Mouse (Mus musculus): ENCODE measurements around the gene Prrxl1. TPM values are rescaled to one million over a fixed set of nuclear protein-coding genes. Genes with fewer than 3 reads are reported as not detected.
A peak's percentile ranks its signal among the peaks of the same experiment; 100 is the strongest.

Prrxl1 gene
- total RNA-seq (2021), result not detected

DNA sequence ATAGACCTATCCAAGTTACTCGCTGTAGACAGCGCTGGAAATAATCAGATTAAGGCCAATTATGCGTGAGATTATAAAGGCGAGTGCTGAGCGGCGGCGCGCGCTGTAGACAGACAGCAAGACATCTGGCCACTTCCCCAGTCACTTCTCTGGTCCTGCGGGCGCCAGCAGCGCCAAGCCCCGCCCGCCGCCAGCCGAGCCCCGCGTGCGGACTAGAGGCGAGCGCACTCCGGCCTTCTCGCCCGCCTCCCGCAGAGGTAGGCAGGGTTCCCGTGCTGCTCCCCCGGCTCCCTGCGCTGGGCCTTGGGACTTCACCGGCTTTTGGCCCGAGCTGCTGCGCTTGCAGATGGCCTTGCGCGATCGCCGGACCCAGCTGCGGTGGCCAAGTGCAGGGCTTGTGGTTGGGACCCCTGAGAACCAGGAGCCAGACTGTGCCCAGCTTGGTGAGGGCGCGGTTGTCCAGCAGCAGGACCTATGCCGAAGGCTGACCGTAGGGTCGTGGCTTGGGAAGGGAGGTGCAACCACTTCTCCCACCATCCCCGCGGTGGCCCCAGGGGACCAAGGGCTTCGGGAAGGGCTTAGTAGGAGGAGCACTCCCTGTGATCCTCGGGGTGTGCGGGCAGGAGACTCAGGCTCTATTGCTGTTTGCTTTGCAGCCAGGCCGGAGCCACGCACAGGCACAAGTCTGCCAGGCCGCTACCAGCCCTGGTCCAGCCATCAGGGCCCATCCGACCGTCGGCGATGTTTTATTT, at the start of gene Prrxl1:
Gene Prrxl1 (plus strand): TSS at position 118 of the 752 bp plus-strand sequence.
- peak; percentile 10 to 11 for DNase-seq
- intact Hi-C loops (cut with DNase I), result loop anchor here (10.0 kb wide), 1 partner anchor 605 kb away; no protein-coding TSS in a partner anchor

DNA sequence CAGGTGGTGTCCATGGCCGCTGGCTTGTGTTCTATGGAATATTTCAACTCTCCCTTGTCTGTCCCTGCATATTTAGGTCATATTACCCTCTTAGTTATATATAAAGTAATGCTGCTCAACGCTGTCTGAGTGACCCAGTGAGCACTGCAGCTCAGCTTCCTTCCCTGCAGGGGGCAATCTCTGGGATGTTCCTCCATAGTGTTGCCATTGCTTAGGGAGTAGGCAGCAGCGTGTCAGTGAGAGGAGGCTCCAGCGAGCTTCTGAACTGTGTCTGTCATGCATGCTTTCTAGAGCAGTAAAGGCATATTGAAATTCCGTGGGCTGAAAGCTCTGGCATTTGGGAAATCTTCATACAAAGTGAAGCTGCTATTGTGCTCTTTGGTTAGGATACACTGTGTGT, 47.4 kb upstream of the Prrxl1 start:
- intact Hi-C loops (cut with DNase I), result no loop called here
- DNase-seq, result no peak

DNA sequence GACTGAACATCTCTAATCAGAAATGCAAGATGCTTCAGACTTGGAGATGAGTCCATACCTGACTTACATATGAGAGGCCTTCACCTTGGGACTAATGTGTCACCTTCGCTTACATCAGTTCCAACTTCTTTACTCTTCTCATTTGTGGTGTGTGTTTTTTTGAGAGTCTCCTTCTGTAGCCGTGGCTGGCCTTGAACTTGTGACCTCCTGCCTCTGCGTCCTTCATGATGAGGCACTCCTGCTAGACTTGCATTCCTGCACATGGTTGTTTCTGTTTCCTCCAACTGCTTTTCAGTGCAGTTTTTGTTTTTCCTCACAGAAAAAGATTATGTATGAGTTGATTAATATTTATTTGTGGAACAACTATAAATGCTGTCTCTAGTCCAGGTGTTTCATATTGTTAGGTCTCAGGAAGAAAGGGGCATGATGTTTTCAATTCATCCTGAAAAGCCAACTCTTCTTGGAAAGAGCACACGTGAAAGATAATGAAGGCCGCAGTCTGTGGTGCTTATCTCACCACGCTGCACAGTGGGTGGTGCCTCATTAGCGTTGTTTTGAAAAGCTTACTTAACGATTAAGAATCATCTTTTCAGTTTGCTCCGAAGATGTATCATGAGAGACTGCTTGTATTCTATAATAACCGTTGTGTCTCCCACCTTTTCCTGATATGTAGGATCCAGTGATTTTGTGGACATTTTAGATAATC, 45.9 kb upstream of the Prrxl1 start:
- intact Hi-C loops (cut with DNase I), result no loop called here
- no peak for DNase-seq

DNA sequence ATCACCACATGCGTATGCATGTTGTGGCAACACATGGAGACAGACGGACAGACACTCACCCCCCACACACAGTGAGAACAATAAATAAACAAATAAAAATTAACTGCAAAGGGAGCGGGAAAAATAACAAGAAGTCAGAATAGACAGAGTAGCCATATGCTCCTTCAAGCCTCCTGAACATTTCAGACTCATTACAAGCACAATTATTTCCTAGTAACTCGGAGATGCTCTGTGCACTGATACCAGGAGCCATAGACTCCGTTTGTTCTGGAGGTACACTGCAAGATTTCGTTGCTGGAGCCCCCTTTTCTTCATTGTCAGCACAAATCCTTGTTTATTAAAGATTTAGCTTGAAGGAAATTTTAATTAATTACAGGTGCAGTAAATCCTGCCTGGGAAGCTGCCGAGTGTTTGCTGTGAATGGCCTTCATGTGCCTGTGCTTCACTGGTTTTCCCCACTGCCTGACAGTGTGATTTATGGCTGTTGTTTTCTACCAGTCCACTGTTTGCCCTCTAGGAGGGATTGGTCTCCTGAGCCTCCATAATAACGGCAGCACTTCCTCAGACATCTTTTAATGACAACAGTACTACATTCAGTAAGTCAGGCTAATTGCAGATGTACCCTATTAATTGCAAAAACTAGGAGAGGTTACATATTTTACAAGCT, 44.2 kb upstream of the Prrxl1 start:
- no peak for DNase-seq

DNA sequence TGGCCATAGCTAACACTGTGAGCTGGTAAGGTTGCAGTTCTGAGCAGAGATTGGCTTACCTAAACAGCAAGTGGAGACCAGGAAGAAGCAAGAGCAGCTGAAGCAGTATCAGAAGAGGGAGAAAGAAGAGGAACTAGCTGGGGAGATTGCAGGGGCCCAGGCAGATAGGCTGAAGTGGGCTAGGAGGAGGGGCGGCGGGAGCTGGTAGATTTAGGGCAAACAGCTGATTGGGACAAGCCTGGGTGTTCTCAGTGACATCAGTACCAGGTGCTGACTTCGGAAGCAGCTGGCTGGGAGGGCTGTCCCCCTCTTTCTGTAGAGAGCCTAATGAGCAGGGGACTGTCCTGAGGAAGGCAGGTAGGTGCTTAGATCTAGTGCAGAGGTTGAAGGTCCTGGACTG, 37.8 kb upstream of the Prrxl1 start:
- intact Hi-C loops (cut with DNase I), result no loop called here

More for the DNA sequence above, 44.2 kb upstream of the Prrxl1 start:
- intact Hi-C loops (cut with DNase I), result no loop called here

DNA sequence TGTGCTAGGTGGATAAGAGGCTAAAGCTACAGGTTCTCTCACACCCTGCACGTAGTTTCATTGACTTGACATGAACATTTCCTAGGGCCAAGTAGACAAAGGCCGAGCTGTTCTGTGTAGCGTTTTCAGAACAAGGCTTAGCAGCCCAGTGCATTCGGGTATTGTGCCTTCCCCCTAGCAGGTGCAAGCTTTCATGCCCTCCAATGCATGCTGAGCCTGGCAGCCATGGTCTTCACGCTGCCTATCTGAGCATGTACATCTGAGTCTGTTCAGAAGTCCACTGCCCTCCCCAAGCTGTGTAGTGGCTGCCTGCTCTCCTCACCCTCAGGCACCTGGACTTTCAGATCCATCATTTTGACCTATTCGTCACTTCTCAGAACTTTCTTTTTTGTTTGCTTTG, 35.5 kb upstream of the Prrxl1 start:
- intact Hi-C loops (cut with DNase I), result no loop called here
- no peak for DNase-seq

More for the DNA sequence above, 37.8 kb upstream of the Prrxl1 start:
- DNase-seq, result no peak

DNA sequence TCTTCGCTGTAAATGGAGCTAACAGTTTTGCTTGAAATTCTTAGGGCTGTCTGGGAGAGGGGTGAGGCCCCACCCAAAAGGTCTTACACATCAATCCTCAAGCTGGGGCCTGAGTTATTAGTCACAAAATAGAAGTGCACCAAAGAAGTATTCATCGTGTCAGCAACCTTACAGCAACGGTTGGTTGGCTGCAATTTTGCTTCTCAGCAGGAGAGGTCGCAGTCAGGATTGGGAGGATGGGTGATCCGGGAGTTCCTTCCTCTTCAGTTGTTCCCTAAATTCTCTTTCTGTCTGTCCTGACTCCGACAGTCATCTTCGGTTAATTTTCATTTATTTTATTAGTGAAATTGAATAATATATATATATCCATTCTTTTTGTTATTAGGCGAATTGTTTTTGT, 26.7 kb upstream of the Prrxl1 start:
- peak in 1 of 2 experiments; percentile 4 for DNase-seq
- intact Hi-C loops (cut with DNase I), result no loop called here

DNA sequence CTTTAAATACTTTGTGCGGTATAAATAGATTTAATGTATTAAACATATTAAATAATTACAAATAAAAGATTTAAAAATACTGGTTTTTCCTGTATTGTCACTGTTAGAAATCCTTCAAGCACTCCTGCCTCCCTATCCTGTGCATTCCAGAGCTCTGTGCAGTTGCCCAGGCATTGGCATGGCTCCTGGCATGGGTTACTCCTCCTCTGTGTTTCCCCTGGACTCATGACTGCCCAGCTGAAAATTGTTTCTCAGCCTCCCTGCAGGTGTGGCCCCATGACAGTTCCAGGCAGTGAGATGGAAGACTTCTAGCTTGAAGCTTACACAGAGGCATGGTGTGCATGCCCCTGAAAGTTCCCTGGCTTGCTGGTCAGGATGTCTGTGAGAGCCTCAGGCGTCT, 20.8 kb upstream of the Prrxl1 start:
- DNase-seq, result peak; percentile 42 to 57
- intact Hi-C loops (cut with DNase I), result no loop called here

DNA sequence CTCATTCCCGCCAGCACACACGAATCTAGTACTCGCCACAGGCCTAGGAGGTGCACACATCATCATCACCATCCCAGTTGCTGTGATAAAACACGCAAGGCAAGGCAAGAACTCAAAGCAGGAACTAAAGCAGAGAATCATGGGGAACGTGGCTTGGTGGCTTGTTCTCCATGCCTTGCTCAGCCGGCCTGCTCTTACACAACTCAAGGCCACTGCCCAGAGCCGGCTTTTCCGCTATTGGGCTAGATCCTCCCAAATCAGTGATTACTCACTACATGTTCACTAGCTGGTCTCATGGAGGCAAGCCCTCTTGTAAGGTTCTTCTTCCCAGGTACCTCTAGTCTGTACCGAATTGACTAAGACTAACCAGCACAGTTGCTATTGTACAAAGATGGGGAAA, 15.5 kb upstream of the Prrxl1 start:
- intact Hi-C loops (cut with DNase I), result no loop called here
- no peak for DNase-seq

DNA sequence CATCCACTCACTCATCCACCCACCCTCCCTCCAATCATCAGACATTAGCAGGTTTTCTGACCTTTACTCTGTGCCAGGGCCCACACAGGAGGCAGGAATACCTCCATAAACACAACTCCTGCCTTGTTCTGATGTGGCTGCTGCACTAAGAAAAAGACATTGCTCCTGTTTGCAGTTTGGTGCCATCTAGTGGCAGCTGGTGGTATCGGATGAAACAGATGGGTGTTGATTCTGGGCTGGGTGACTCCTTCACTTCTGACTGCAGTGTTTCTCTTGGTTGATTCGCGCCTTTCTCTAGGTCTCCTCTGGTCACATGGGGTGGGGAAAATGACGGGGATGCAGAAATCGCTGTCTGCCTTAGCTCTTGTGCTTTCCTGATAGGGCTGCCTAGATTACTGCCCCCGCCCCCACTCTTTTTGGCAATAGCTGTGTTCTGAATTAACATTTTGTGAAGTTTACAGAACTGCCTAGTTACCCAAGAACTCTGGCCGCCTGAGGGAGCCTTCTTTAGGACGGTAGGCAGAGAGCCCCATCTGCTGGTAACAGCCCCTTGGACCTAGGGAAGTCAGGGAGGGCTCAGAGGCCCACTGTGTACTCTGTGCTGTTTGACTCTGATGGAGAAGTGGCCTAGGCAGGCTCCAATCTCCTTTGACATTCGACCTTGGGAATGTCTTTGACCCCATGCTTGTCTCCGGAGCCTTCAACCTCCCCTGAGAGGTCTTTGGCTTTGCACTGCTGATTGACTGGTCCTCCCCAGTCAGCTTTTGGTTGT, 12.0 kb upstream of the Prrxl1 start:
- intact Hi-C loops (cut with DNase I), result loop anchor here (1.0 kb wide), 1 partner anchor 56 kb away; no protein-coding TSS in a partner anchor
- DNase-seq, result peak; percentile 74 to 84

DNA sequence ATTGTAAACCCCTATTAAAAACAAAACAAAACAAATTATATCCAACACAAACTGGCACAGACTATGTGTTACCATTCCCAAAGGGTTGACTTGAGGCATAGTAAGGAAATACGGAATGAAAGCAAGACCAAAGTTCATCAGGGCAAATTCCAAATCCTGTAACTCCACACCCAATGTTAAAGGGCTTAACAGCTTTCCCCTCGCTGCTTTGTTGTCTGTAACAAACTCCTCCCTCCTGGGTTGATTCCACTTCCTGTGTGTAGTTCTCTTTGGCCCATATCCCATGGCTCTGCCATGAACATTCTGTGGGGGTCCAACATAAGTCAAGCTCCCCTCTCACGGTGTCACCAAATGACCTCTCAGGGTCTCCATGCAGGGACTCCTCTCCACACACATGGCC, 8.8 kb upstream of the Prrxl1 start:
- no peak for DNase-seq
- intact Hi-C loops (cut with DNase I), result no loop called here

DNA sequence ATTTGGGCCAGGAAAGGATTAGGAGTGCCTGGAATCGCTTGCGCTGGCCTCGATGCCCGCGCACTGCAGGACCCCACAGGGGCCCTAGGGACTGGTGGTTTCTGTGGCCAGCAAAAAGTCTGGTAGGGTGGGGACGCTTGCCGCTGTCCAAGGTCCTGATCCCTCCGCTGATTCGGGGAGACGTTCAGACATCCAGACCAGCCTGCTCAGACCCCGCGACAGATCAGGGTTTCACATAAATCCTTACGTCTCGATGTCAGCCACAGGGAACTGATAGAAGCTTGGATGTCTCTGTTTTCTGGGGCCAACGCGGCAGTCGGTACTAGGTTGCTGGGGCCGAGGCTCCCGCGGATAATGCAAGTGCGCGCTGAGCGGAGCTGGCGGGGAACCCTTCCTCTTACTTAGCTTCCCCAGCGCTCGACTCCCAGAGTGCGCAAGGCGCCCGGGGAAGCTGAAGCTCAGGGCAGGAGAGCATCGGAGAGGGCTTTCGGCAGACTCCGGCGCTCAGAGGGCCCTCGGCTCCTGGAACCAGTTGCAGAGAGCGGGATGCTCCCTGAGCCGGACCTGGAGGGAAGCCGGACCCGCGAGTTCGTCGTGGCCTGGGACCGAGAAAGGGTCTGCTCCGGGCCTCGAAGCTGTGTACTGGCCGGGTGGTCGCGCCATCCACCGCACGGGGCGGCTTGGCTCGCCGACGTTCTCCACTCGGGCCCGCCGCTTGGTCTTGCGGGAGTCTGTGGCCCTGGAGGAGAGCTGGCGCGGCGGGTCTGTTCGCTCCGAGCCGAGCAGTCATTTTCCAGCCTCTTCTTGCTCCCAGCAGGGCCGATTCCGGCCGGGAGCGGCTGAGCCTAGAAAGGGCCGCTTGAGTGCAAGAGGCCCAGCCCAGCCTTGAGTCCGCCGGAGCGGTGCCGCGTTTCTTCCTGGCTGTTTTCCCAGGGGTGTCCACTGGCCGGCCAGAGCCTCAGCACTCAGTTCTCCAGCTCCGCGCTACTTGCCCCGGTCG, 1.7 kb upstream of the Prrxl1 start:
- DNase-seq, result peak; percentile 78 to 85
- intact Hi-C loops (cut with DNase I), result no loop called here

DNA sequence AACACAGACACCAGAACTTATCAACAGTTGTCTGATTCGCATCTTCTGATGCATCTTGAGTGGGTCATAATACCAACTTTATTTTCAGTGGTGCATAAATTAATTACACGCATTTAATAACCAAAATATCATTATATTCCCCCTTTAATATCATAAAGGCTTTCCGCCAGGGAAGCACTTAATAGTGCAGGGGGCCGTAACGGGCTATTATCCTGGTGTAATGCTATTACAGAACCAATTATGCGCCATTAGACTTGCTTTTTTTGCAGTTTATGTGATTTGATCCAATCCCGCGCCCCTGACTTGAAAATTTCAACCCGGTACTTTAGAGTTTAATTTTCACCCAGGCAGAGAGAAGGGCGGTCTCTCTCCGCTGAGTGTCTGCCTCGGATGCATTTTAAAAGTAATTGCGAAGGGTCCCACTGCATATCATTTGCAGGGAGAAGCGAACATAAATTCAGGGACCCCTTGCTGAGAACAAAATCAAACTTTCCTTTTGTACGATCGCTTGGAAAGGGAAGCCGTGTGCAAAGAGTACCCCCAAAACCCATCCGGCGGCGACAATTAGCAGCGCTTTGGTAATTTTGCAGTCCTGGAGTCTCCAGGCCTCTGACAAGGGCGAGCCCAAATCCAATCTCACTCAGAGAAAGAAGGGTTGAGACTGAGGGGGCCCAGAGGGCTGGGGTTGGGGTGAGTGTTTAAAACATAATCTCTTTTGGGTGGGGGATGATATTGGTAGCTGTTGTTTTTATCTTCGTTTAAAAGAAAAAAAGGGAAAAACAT, 579 bp upstream of the Prrxl1 start:
- intact Hi-C loops (cut with DNase I), result no loop called here
- DNase-seq, result no peak

DNA sequence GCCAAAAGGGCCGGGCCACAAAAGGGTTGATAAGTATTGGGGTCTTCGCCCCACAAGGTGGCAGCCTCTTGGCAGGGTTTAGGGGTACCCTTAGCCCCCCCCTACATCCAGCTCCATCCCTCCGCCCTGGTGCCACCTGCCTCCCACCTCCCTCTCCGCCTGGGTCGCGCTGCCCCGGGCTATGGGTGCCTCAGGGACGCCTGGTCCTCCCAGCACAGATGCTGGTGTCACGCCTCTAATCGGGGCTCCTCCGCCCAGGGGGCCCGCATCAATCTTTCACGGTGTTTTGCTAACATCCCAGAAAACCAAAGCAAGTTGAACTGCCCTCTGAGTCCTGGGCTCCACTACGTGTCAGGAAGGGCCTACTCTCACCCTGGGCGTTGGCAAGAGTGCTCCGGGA, 903 bp downstream of the Prrxl1 start:
- DNase-seq, result no peak
- intact Hi-C loops (cut with DNase I), result loop anchor here (10.0 kb wide), 1 partner anchor 605 kb away; no protein-coding TSS in a partner anchor

DNA sequence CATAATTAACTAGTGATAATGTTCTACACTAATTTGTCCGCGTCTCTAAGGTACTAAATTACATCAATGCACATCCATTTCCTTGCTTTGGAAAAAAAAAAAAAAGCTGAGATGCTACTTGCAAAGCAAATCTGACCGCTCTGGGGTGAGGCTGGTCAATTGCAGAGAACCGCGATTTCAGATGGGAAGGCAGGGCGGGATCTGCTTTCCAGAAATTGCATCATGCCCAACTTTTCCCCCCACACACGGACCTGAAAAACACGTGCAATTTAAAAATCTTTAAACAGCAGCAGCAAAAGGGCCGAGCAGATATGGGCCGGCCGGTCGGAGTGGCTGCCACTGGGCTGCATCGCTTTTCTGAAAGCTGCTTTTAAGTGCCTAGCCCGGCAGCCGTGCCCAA, 6.3 kb downstream of the Prrxl1 start:
- intact Hi-C loops (cut with DNase I), result loop anchor here (10.0 kb wide), 1 partner anchor 599 kb away; no protein-coding TSS in a partner anchor
- no peak for DNase-seq

DNA sequence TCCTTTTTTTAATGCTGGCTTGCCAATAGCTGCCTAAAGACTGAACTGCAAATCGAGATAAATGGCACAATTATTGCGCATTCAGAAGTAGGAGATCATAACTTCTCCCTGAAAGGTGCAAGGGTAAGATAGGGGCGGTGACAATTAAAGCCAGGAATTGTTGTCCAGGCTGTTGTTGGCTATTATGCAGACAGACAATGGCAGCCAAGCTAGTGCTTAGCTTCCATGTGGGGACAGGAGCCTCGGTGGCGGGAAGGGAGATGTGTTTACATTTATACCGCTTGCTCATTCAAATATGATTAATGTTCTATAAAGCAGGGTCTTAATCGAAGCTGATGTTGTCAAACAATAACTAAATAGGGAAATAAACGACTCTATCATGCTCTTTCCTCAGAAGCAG, 7.1 kb downstream of the Prrxl1 start:
- DNase-seq, result no peak
- intact Hi-C loops (cut with DNase I), result loop anchor here (10.0 kb wide), 1 partner anchor 598 kb away; no protein-coding TSS in a partner anchor

DNA sequence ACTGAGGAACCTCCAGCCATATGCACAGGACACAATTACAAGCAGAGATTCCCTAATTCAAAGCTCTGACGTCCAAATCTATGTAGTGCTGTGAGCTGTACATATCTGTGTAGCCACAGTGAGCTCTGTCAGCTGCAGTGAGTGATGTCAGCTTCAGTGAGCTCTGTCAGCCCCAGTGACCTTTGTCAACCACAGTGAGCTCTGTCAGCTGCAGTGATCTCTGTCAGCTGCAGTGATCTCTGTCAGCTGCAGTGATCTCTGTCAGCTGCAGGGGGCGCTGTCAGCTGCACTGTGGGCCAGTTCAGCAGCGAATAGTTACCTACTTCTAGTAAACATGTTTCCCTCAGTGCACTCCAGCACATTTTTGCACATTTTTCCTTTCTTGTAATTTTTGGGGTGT, 10.2 kb downstream of the Prrxl1 start:
- DNase-seq, result peak; percentile 44 to 58
- intact Hi-C loops (cut with DNase I), result loop anchor here (2.0 to 10.0 kb wide), 2 partner anchors 423 to 595 kb away; no protein-coding TSS in a partner anchor

DNA sequence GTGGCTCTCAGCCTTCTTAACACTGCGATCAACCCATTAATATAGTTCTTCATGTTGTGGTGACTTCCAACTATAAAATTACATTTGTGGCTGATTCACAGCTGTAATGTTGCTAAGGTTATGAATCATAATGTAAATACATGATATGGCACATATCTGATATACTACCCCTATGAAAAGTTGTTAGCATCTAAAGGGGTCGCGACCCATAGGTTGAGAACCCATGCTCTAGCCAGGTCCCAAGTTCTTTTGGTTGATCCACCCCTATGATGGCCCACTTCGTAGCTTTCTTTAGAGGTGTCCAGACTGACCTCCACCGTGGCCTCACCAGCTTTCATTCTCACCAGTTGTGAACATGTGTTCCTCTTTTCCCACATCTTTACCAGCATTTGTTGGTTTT, 18.0 kb downstream of the Prrxl1 start:
- no peak for DNase-seq

More for the DNA sequence above, 18.0 kb downstream of the Prrxl1 start:
- intact Hi-C loops (cut with DNase I), result no loop called here
